Mouse (Mus musculus) hindbrain, embryonic 16.5 days (tissue): Measurements from ENCODE around the gene 1700102P08Rik. TPM values are rescaled to one million over a fixed set of nuclear protein-coding genes. Genes with fewer than 3 reads are reported as not detected.

Experiments
- ATAC-seq: fragments of 200-750 bp; cut with Nextera tagmentation; 2 replicates; pipeline ENCODE4 v1.8.0; 2017; ENCODE audit warnings: moderate TSS enrichment, moderate library complexity
- H3K27ac ChIP-seq: fragments of 300-500 bp; sonication (generic); 2 replicates; pipeline ENCODE4 v1.5.1; 2014; ENCODE audit warnings: low read depth, mild to moderate bottlenecking, control low read depth, low read length, moderate library complexity
- H3K27me3 ChIP-seq: fragments of 300-500 bp; sonication (generic); replicated peaks from 2 replicates; pipeline ENCODE4 v1.6.1; 2014; ENCODE audit warnings: low read length; ENCODE audit not compliant: control insufficient read depth, insufficient read depth
- H3K36me3 ChIP-seq: fragments of 300-500 bp; sonication (generic); 2 replicates; pipeline ENCODE4 v1.6.1; 2014; ENCODE audit warnings: mild to moderate bottlenecking, low read length, moderate library complexity, mixed read lengths; ENCODE audit not compliant: control insufficient read depth, insufficient read depth
- H3K4me1 ChIP-seq: fragments of 300-500 bp; sonication (generic); 2 replicates; pipeline ENCODE4 v1.6.1; 2014; ENCODE audit warnings: low read depth, low read length; ENCODE audit not compliant: control insufficient read depth, insufficient read depth
- H3K4me2 ChIP-seq: fragments of 300-500 bp; sonication (generic); 2 replicates; pipeline ENCODE4 v1.6.1; 2014; ENCODE audit warnings: mild to moderate bottlenecking, low read length, control low read depth, moderate library complexity
- H3K4me3 ChIP-seq: fragments of 300-500 bp; sonication (generic); 2 replicates; pipeline ENCODE4 v1.5.1; 2014; ENCODE audit warnings: mild to moderate bottlenecking, low read length, control low read depth, moderate library complexity
- H3K9ac ChIP-seq: fragments of 300-500 bp; sonication (generic); 2 replicates; pipeline ENCODE4 v1.6.1; 2014; ENCODE audit warnings: low read depth, mild to moderate bottlenecking, control low read depth, low read length, moderate library complexity
- H3K9me3 ChIP-seq: fragments of 300-500 bp; sonication (generic); 2 replicates; pipeline ENCODE4 v1.6.1; 2014; ENCODE audit warnings: mild to moderate bottlenecking, low read length, moderate library complexity; ENCODE audit not compliant: control insufficient read depth
- WGBS: fragments of 180-500 bp; shearing (Covaris S2); extraction: QIAGEN DNeasy Blood & Tissue Kit; methylation state at CpG from one replicate; pipeline ENCODE4 v1.1.7; 2014; 5-methylcytosine and 5-hydroxymethylcytosine counted together
- polyA plus RNA-seq: library from polyadenylated mRNA; unstranded; fragments of >200 nt; fragmentation: Nextera tagmentation; extraction: Ambion mirVana; gene quantifications from 2 replicates; pipeline ENCODE4 v1.2.1, GENCODE M21; 2015

The 1700102P08Rik gene
- 1.5 and 2.7 TPM in 2 replicates for polyA plus RNA-seq

- Histone ChIP-seq H3K27ac (no peak within 1 kb of the TSS), H3K9ac (no peak within 1 kb of the TSS), H3K9me3 (no peaks in the 10 kb centered on the region), H3K4me3 (no peak within 1 kb of the TSS), H3K36me3 (peaks cover 29% of the 10 kb centered on the region), H3K4me2 (no peak within 1 kb of the TSS), H3K4me1 (no peaks in the 10 kb centered on the region), H3K27me3 (no peaks in the 10 kb centered on the region)
- 50% methylated on average over 18 of the region's 18 CpGs for WGBS
- ATAC-seq = no peak
Measured at GRCm38 (mm10) chr9:108392676-108393075, at the start of gene 1700102P08Rik. Gene 1700102P08Rik (plus strand): TSS chr9:108392805.

GRCm38 (mm10) chr9:108343331-108343730 lies 49.3 kb upstream of the 1700102P08Rik start:
- Histone ChIP-seq H3K36me3 (no peaks in the 10 kb centered on the region), H3K27me3 (no peaks in the 10 kb centered on the region), H3K4me2 (no peak overlapping the region)

GRCm38 (mm10) chr9:108343835-108344234 lies 48.8 kb upstream of the 1700102P08Rik start:
- H3K27me3 ChIP-seq = no peaks in the 10 kb centered on the region
- no peak for ATAC-seq
- no peak overlapping the region for H3K9ac ChIP-seq
- no peaks in the 10 kb centered on the region for H3K36me3 ChIP-seq
- WGBS = 88% methylated on average over 1 of the region's 1 CpGs
- H3K4me3 ChIP-seq = no peak overlapping the region
- peaks cover 15% of the 10 kb centered on the region for H3K4me1 ChIP-seq
- no peak overlapping the region for H3K27ac ChIP-seq
- no peak overlapping the region for H3K4me2 ChIP-seq
- no peaks in the 10 kb centered on the region for H3K9me3 ChIP-seq

More at GRCm38 (mm10) chr9:108343331-108343730, 49.3 kb upstream of the 1700102P08Rik start:
- no peak for ATAC-seq
- Histone ChIP-seq H3K27ac (no peak overlapping the region), H3K9me3 (no peaks in the 10 kb centered on the region), H3K9ac (no peak overlapping the region), H3K4me3 (no peak overlapping the region), H3K4me1 (peaks cover 13% of the 10 kb centered on the region)
- WGBS = 89% methylated on average over 3 of the region's 3 CpGs

- ATAC-seq = no peak
- H3K4me2 ChIP-seq = no peak overlapping the region
Measured at GRCm38 (mm10) chr9:108344471-108344870, 48.1 kb upstream of the 1700102P08Rik start.

GRCm38 (mm10) chr9:108347024-108347423 lies 45.6 kb upstream of the 1700102P08Rik start:
- H3K4me3 ChIP-seq = peak overlapping the region; percentile 99
- H3K4me2 ChIP-seq = peak overlapping the region; percentile 92
- H3K9ac ChIP-seq = peak overlapping the region; percentile 90
- peak overlapping the region; percentile 98 for H3K27ac ChIP-seq
- H3K36me3 ChIP-seq = peaks cover 17% of the 10 kb centered on the region
- H3K27me3 ChIP-seq = no peaks in the 10 kb centered on the region
- peaks cover 11% of the 10 kb centered on the region for H3K4me1 ChIP-seq
- H3K9me3 ChIP-seq = no peaks in the 10 kb centered on the region
- ATAC-seq = no peak
- WGBS = 5% methylated on average over 11 of the region's 11 CpGs

More at GRCm38 (mm10) chr9:108344471-108344870, 48.1 kb upstream of the 1700102P08Rik start:
- H3K4me3 ChIP-seq = no peak overlapping the region
- no peaks in the 10 kb centered on the region for H3K27me3 ChIP-seq
- H3K27ac ChIP-seq = no peak overlapping the region
- no peak overlapping the region for H3K9ac ChIP-seq
- no peaks in the 10 kb centered on the region for H3K9me3 ChIP-seq
- no peaks in the 10 kb centered on the region for H3K36me3 ChIP-seq
- peaks cover 21% of the 10 kb centered on the region for H3K4me1 ChIP-seq
- 85% methylated on average over 4 of the region's 4 CpGs for WGBS

- under 1% methylated on average over 55 of the region's 75 CpGs for WGBS
- ATAC-seq = peak; percentile 97
Measured at GRCm38 (mm10) chr9:108347540-108348289, 44.9 kb upstream of the 1700102P08Rik start, which contains the start of gene Usp4. Gene Usp4 (plus strand): TSS chr9:108347853.

GRCm38 (mm10) chr9:108348290-108348680 lies 44.3 kb upstream of the 1700102P08Rik start:
- peak overlapping the region; percentile 98 for H3K27ac ChIP-seq
- WGBS = 7% methylated on average over 14 of the region's 14 CpGs
- H3K27me3 ChIP-seq = no peaks in the 10 kb centered on the region
- peak overlapping the region; percentile 90 for H3K9ac ChIP-seq
- H3K4me1 ChIP-seq = peaks cover 11% of the 10 kb centered on the region
- no peak for ATAC-seq
- H3K9me3 ChIP-seq = no peaks in the 10 kb centered on the region
- peaks cover 24% of the 10 kb centered on the region for H3K36me3 ChIP-seq
- H3K4me3 ChIP-seq = peak overlapping the region; percentile 99
- peak overlapping the region; percentile 92 for H3K4me2 ChIP-seq

More at GRCm38 (mm10) chr9:108347540-108348289, 44.9 kb upstream of the 1700102P08Rik start, which contains the start of gene Usp4:
- Histone ChIP-seq H3K4me1 (peaks cover 11% of the 10 kb centered on the region), H3K4me3 (peak within 1 kb of the TSS; percentile 99), H3K27me3 (no peaks in the 10 kb centered on the region), H3K36me3 (peaks cover 20% of the 10 kb centered on the region), H3K4me2 (peak within 1 kb of the TSS; percentile 92), H3K27ac (peak within 1 kb of the TSS; percentile 98), H3K9me3 (no peaks in the 10 kb centered on the region), H3K9ac (peak within 1 kb of the TSS; percentile 90)

GRCm38 (mm10) chr9:108349727-108350126 lies 42.9 kb upstream of the 1700102P08Rik start:
- Histone ChIP-seq H3K27ac (no peak overlapping the region), H3K9me3 (no peaks in the 10 kb centered on the region), H3K4me3 (no peak overlapping the region), H3K4me2 (no peak overlapping the region), H3K9ac (no peak overlapping the region), H3K36me3 (peaks cover 34% of the 10 kb centered on the region), H3K27me3 (no peaks in the 10 kb centered on the region), H3K4me1 (peaks cover 11% of the 10 kb centered on the region)
- WGBS = 91% methylated on average over 4 of the region's 4 CpGs
- ATAC-seq = no peak

GRCm38 (mm10) chr9:108378234-108378633 lies 14.4 kb upstream of the 1700102P08Rik start:
- Histone ChIP-seq H3K4me2 (no peak overlapping the region), H3K27ac (no peak overlapping the region), H3K4me3 (no peak overlapping the region), H3K4me1 (no peaks in the 10 kb centered on the region), H3K9me3 (no peaks in the 10 kb centered on the region), H3K27me3 (no peaks in the 10 kb centered on the region), H3K36me3 (peaks cover 54% of the 10 kb centered on the region), H3K9ac (no peak overlapping the region)
- 93% methylated on average over 9 of the region's 9 CpGs for WGBS
- ATAC-seq = no peak
